Mouse (Mus musculus) lung, embryonic 16.5 days (tissue): Measurements from ENCODE around the gene Krtdap. TPM values are rescaled to one million over a fixed set of nuclear protein-coding genes. Genes with fewer than 3 reads are reported as not detected.

Source experiments
- ATAC-seq: fragments of 200-750 bp; cut with Nextera tagmentation; 2 replicates; pipeline ENCODE4 v1.8.0; 2017; ENCODE audit warnings: low read depth, mild to moderate bottlenecking, moderate library complexity
- H3K27ac ChIP-seq: fragments of 300-500 bp; sonication (generic); 2 replicates; pipeline ENCODE4 v1.5.1; 2014; ENCODE audit warnings: mild to moderate bottlenecking, control low read depth, low read length
- H3K27me3 ChIP-seq: fragments of 300-500 bp; sonication (generic); 2 replicates; pipeline ENCODE4 v1.6.1; 2014; ENCODE audit warnings: low read depth, low read length, mixed read lengths; ENCODE audit not compliant: control insufficient read depth, insufficient read depth
- H3K36me3 ChIP-seq: fragments of 300-500 bp; sonication (generic); 2 replicates; pipeline ENCODE4 v1.6.1; 2014; ENCODE audit warnings: low read length; ENCODE audit not compliant: control insufficient read depth, insufficient read depth
- H3K4me1 ChIP-seq: fragments of 300-500 bp; sonication (generic); replicated peaks from 2 replicates; pipeline ENCODE4 v1.6.1; 2014; ENCODE audit warnings: low read length, mixed read lengths; ENCODE audit not compliant: control insufficient read depth, insufficient read depth
- H3K4me2 ChIP-seq: fragments of 300-500 bp; sonication (generic); 2 replicates; pipeline ENCODE4 v1.6.1; 2014; ENCODE audit warnings: low read depth, low read length, control low read depth
- H3K4me3 ChIP-seq: fragments of 300-500 bp; sonication (generic); 2 replicates; pipeline ENCODE4 v1.5.1; 2014; ENCODE audit warnings: mild to moderate bottlenecking, low read length, control low read depth
- H3K9ac ChIP-seq: fragments of 300-500 bp; sonication (generic); 2 replicates; pipeline ENCODE4 v1.6.1; 2014; ENCODE audit warnings: low read length, control low read depth
- H3K9me3 ChIP-seq: fragments of 300-500 bp; sonication (generic); 2 replicates; pipeline ENCODE4 v1.6.1; 2016; ENCODE audit warnings: low read length; ENCODE audit not compliant: control insufficient read depth
- WGBS: fragments of 180-500 bp; shearing (Covaris S2); extraction: QIAGEN DNeasy Blood & Tissue Kit; methylation state at CpG from one replicate; pipeline ENCODE4 v1.1.7; 2014; 5-methylcytosine and 5-hydroxymethylcytosine counted together
- polyA plus RNA-seq: library from polyadenylated mRNA; unstranded; fragments of >200 nt; fragmentation: Nextera tagmentation; extraction: Ambion mirVana; gene quantifications from 2 replicates; pipeline ENCODE4 v1.2.1, GENCODE M21; 2015

Gene Krtdap
- polyA plus RNA-seq, 1 experiment from 2014 or later: 3.7 TPM

DNA sequence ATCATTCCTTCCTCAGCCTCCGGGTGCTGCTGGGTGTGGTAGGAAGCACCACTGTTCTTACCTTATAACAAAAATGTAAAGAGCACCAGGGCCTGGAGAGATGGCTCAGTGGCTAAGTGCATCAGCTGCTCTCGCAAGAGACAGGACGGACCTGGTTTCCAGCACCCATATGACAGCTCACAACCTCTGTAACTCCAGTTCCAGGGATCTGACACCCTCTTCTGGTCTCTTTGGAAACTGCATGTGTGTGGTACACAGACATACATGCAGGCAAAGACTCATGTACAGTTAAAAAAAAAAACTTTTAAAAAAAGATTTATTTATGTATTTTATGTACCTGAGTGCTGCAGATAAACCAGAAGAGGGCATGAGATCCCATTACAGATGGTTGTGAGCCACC is 15.6 kb downstream of the Krtdap start:
- ATAC-seq: no peak

DNA sequence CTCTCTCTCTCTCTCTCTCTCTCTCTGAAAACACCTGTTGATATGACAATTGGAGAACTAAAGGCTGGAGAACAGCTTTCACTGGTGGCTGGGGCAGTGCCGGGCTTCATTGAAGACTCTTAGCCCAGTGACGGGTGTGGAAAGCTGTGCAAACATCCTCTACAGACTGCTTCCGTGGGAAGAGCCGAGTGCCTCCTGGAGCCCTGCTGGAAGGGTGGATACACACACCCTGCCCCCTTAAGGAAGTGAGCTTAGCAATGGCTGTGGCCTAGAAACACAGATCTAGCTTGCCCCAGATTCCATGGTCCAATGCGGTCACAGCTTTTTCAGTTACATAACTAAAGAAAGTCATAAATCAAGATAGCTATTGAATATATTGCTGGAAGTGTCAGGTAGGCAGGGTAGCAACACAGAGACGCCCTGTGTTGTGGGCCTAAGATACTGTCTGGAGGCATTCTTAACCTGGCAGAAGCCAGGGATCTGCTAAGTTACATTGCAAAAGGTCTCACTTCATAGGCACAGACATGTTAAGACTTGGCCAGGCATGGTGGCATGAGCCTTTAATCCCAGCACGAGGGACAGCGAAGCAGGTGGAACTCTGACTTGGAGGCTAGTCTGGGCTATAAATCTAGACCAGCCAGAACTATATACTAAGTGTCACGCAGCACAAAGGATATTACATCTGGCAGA is 16.5 kb downstream of the Krtdap start:
- WGBS: 63% methylated on average over 9 of the region's 9 CpGs
- Histone ChIP-seq H3K27ac (peak overlapping the region; percentile 41), H3K4me2 (no peak overlapping the region), H3K4me1 (no peaks in the 10 kb centered on the region), H3K9ac (no peak overlapping the region), H3K9me3 (peaks cover 5% of the 10 kb centered on the region; the same call in 1 of the 2 replicates), H3K27me3 (no peaks in the 10 kb centered on the region), H3K36me3 (no peaks in the 10 kb centered on the region), H3K4me3 (no peak overlapping the region)
- ATAC-seq: peak; percentile 90

More for the DNA sequence above, 15.6 kb downstream of the Krtdap start:
- no peaks in the 10 kb centered on the region for H3K36me3 ChIP-seq
- H3K9ac ChIP-seq: no peak overlapping the region
- no peak overlapping the region for H3K4me3 ChIP-seq
- WGBS: 93% methylated on average over 3 of the region's 3 CpGs
- H3K27me3 ChIP-seq: no peaks in the 10 kb centered on the region
- H3K9me3 ChIP-seq: peaks cover 5% of the 10 kb centered on the region; the same call in 1 of the 2 replicates
- no peak overlapping the region; the same call in 1 of the 2 replicates for H3K27ac ChIP-seq
- H3K4me1 ChIP-seq: no peaks in the 10 kb centered on the region
- no peak overlapping the region for H3K4me2 ChIP-seq

DNA sequence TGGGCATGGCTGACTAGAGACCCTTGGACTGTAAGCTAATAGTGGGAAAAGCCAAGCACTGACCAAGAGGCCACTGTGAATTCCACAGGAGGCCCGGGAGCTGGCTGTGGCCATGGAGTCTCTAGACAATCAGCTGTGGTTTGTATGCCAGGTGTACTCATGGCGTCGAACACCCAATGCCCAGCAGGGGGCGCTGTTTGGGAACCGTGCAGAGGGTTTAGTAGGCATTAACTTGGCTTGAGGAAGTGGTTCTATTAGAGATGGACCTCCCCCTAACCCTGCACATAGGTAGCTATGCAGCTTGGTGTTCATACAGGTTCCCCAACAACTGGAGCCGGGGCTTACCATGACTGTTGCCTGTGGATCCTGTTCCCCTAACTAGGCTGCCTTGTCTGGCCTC is 18.2 kb downstream of the Krtdap start:
- Histone ChIP-seq H3K4me3 (no peak overlapping the region), H3K4me1 (no peaks in the 10 kb centered on the region), H3K9me3 (no peaks in the 10 kb centered on the region; the same call in 1 of the 2 replicates), H3K9ac (no peak overlapping the region), H3K27me3 (no peaks in the 10 kb centered on the region), H3K27ac (no peak overlapping the region), H3K36me3 (no peaks in the 10 kb centered on the region), H3K4me2 (no peak overlapping the region)
- no peak for ATAC-seq
- WGBS: 43% methylated on average over 6 of the region's 6 CpGs

DNA sequence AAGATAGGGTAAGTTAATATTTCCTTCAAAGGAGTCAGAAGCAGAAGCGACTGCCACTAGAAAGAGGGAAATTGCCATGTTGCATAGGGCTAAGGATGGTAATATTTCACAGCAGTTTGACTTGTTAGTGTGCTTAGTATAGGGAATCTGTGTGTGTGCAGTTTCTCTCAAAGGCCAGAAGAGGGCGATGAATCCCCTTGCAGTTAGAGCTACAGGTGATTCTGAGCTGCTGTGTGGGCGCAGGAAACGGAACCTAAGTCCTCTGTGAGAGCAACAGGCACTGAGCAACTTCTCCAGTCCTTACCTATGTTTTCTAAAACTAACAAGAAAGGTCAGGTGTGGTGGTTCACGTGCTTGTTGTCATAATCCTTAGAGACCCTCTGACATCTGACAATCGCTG is 22.6 kb downstream of the Krtdap start:
- Histone ChIP-seq H3K4me1 (no peaks in the 10 kb centered on the region; the same call in 1 of the 2 replicates), H3K27ac (no peak overlapping the region), H3K4me2 (no peak overlapping the region), H3K9ac (no peak overlapping the region), H3K9me3 (no peaks in the 10 kb centered on the region; the same call in 1 of the 2 replicates), H3K36me3 (no peaks in the 10 kb centered on the region), H3K27me3 (no peaks in the 10 kb centered on the region), H3K4me3 (no peak overlapping the region)
- no peak for ATAC-seq
- 58% methylated on average over 6 of the region's 6 CpGs for WGBS

DNA sequence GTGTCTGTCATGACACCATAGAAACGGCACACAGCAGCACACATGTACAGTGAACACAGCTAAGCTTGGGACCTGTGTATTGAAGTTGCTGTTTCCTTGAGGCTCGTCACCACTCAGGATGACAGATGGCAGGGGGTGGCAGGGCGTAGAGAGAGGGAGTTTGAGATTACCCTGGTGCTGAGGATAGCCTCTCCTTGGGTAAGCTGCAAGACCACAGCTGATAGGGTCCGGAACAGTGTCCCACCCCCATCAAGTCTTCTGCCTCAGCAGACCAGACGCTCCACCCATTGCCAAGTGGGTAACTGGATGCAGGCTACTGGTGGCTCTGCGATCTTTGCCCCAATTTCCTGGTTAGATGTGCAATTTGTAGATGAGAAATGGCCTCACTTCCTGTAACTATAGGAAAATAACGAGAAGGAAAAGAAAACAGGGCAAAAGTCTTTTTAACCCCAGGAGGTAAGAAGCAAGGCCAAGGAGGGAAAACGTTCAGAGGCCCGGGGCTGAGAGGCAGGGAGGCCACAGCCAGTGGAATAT is 24.1 kb downstream of the Krtdap start:
- ATAC-seq: no peak
- H3K27ac ChIP-seq: no peak overlapping the region
- 41% methylated on average over 9 of the region's 9 CpGs for WGBS

DNA sequence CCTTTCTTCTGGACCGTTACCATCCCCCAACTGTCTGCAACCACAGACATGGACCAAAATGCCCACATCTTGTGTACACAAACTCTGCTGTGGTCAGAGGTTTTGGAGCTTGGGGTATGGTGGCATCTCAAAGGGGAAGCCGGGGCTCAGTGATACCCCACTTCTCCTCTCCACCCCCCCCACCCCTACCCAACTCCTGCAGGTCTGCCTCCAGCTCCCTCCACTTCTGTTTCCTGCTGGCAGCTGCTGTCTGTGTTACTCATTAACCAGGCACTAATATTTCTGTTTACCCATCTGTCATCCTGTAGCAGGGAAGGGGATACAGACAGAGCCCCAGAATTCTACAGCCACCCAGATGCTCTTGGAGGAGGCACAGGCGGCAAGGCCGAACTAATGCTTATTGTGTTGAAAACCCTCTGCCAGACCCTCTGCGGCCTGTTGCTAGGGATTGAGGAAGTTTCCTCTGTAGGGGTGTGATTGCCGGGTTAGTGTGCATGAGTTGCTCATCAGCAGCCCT is 24.7 kb downstream of the Krtdap start:
- 0 out of 2 replicates have a peak, but pooled peaks have one; percentile 15 for ATAC-seq
- Histone ChIP-seq H3K9me3 (no peaks in the 10 kb centered on the region), H3K4me2 (no peak overlapping the region), H3K4me1 (no peaks in the 10 kb centered on the region; the same call in 1 of the 2 replicates), H3K27me3 (no peaks in the 10 kb centered on the region), H3K9ac (no peak overlapping the region), H3K36me3 (no peaks in the 10 kb centered on the region), H3K27ac (no peak overlapping the region), H3K4me3 (no peak overlapping the region)
- 61% methylated on average over 6 of the region's 6 CpGs for WGBS

More for the DNA sequence above, 24.1 kb downstream of the Krtdap start:
- Histone ChIP-seq H3K36me3 (no peaks in the 10 kb centered on the region), H3K4me3 (no peak overlapping the region), H3K9me3 (no peaks in the 10 kb centered on the region), H3K4me1 (no peaks in the 10 kb centered on the region; the same call in 1 of the 2 replicates), H3K27me3 (no peaks in the 10 kb centered on the region), H3K4me2 (no peak overlapping the region), H3K9ac (no peak overlapping the region)

DNA sequence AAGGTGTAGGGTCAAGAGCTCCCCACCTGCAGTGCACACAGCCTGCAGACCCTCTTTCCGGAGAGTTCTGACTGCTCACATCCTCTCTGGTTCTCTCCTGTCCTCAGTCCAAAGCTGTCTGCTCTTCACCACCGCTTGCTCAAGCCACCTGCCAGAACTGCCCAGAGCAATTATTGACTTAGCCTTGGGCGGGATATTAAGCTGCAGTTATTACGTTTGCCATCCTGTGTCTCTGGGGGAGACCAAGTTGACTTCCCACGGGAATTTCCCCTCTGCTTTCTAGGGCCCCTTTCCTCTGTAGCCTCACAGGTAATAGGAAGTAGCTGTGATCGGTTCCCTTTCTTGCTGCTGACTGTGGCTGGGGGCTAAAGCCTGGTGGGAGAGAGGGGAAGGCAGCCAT is 32.4 kb downstream of the Krtdap start:
- no peaks in the 10 kb centered on the region for H3K36me3 ChIP-seq
- no peaks in the 10 kb centered on the region for H3K27me3 ChIP-seq
- 40% methylated on average over 6 of the region's 6 CpGs for WGBS
- no peak overlapping the region for H3K9ac ChIP-seq
- H3K4me3 ChIP-seq: no peak overlapping the region
- no peaks in the 10 kb centered on the region for H3K9me3 ChIP-seq
- no peak overlapping the region for H3K4me2 ChIP-seq
- peak; percentile 34; the same call in 1 of the 2 replicates for ATAC-seq
- H3K4me1 ChIP-seq: 0 out of 2 replicates have a peak, but pooled peaks cover 2% of the 10 kb centered on the region
- H3K27ac ChIP-seq: no peak overlapping the region

DNA sequence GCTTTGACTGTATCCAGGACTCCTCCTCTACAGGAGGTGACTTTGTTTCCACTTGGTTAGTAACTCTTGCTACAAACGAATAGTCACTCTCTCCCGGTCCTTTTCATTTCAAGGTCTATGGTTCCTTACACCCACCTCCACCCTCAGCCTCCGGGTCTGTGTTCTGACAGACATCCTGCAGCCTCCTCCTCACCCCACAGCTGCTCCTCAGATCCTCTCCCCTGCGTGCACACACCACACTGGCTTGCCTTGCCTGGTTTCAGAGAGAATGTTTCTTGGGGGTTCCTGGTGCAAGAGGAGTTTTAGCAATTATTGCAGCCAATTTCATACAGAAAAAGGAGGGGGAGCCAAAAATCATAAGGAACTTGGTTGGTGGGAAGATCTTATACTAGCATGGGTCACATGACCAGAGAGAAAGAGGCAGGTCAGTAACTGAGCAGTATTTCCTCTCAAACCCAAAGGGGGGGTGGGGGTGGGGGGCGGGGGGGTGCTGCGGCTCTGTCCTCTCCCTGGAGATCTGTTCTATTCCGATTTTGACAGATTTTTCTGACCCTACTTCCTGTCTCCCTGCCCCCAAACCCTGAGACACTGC is 33.3 kb downstream of the Krtdap start:
- ATAC-seq: no peak
- no peak overlapping the region for H3K4me2 ChIP-seq
- WGBS: 50% methylated on average over 7 of the region's 7 CpGs

DNA sequence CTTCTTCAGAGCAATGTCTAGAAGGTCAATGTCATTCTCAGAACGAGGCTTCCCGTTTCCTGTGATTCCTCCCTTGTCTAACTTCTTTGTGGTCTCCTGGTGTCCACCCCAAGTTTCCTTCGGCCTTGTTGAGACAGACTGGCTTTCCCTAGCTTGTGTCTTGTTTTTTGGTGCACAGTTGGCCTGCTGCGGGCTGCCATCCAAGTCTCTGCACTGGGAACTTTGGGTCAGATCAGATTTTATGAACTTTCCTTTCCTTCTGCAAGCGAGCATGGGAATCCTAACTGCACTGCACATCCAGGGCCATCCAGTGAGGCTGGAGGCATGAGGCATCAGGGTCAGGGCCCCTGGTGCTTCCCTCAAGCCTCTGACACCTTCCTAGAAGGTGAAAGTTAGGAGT is 33.8 kb downstream of the Krtdap start:
- Histone ChIP-seq H3K27ac (no peak overlapping the region), H3K4me3 (no peak overlapping the region), H3K9me3 (no peaks in the 10 kb centered on the region), H3K9ac (no peak overlapping the region), H3K4me1 (0 out of 2 replicates have a peak, but pooled peaks cover 2% of the 10 kb centered on the region), H3K36me3 (no peaks in the 10 kb centered on the region), H3K27me3 (no peaks in the 10 kb centered on the region), H3K4me2 (no peak overlapping the region)
- no peak for ATAC-seq
- WGBS: 55% methylated on average over 5 of the region's 5 CpGs

More for the DNA sequence above, 33.3 kb downstream of the Krtdap start:
- Histone ChIP-seq H3K9ac (no peak overlapping the region), H3K4me3 (no peak overlapping the region), H3K4me1 (0 out of 2 replicates have a peak, but pooled peaks cover 2% of the 10 kb centered on the region), H3K9me3 (no peaks in the 10 kb centered on the region), H3K36me3 (no peaks in the 10 kb centered on the region), H3K27ac (no peak overlapping the region), H3K27me3 (no peaks in the 10 kb centered on the region)
